Mouse (Mus musculus): ENCODE data around the gene Bloc1s5.

Gene Bloc1s5

DNA sequence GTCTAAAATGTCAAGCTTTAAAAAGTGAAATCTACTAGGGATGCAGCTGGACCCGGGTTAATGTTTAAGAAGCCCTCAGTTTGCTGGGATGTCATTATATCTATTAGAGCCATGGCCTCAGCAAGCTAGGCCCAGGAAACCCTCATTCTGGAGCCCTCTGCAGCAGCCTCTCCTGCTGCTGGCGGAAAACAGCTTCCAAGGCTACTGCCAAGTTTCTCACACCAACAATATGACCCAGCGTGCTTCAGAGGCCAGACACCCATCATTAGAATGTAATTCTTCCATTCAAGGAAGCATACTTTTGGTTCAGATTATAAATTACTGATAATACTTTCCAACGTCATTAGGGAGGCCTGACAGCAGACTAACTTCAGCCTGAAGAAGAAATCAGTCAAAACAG lies 18.0 kb downstream of the Bloc1s5 start:
- DNase-seq: no peak

DNA sequence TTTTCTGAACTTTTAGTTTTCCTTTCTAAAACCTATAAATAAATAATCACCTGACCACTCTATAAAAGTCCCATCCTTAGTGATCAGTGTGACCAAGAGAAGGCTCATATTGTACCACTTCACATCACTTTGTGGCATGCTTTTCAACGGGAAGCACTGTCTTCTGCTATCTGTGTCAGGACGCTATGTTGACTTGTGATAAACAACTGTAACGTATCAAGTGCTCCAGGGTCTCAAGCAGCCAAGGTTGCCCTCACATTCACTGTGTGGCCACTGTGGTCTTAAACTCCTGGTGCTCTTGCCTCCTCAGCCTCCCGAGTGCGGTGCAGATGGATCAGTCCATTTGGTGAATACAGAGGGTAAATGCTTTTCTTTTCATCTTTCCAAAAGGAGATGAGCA lies 19.3 kb downstream of the Bloc1s5 start:
- no peak for DNase-seq

DNA sequence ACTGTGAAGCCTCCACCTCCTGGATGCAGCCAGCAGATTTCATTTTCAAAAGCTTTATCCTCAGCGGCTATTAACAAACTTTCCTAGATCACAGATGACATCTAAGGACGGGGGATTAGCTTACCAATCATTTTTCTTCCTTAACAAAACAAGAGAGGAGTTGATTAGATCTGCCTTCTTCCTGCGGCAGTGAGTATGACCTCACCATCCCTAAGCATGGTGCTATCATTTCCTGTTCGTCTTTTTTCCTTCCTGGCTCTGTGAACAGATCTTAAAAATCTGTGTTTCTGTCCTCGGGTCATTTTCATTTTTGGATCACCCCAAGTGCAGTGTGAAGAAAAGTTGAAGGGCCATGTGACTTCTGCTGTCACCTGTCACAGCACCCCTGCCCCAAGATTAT lies 20.6 kb downstream of the Bloc1s5 start:
- no peak for DNase-seq

DNA sequence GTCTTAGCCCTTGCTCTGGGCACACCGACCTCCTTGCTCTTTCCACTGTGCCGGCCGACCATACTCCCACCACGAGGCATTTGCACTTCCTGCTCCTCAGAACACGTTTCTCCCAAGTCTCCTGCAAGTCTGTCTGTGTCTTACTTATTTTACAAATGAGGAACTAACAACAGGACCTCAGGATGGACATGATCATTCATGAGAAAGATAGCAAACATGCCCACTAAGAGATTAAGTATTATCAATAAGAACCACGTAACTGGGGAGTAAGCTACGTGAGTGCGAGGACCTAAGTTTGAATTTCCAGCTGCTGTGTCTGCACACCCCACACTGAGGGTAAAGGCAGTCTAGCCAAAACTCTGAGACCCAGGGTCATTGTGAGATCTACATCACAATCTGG lies 21.3 kb downstream of the Bloc1s5 start:
- no peak for DNase-seq

DNA sequence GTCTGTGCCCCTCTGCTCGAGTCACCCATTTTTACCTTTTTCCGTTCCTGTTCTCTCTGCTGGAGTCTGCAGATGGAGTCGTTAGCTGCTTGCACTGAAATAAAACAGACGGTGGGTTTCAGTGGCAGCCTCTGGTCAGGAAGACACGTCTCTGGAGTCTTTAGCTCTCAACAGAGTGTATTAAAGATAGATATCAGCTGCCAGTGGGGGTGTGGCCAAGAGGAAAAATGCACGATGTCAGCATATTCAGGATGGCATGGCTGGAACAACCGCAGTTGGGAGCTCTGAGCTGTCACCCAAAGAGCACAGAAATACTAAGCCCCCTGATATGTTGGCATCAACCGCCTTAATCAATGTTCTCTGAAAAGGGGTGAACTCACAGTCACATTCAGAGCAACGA lies 22.3 kb downstream of the Bloc1s5 start:
- no peak for DNase-seq

DNA sequence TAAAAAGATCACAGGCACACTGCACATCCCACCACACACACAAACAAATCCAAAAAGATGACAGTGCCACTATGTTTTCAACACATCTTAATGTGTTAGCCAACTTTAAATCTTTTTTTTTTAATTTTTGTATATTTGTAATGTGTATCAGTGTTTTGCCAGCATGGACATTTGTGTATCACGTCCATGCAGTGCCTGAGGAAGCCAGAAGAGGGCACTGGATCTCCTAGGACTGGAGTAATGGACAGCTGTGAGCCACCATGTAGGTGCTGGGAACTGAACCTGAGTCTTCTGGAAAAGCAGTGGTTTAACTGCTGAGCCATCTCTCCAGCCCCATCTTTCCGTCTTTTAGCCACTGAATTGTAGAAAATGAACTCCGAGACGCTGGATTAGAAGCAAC lies 22.7 kb downstream of the Bloc1s5 start:
- DNase-seq: no peak

DNA sequence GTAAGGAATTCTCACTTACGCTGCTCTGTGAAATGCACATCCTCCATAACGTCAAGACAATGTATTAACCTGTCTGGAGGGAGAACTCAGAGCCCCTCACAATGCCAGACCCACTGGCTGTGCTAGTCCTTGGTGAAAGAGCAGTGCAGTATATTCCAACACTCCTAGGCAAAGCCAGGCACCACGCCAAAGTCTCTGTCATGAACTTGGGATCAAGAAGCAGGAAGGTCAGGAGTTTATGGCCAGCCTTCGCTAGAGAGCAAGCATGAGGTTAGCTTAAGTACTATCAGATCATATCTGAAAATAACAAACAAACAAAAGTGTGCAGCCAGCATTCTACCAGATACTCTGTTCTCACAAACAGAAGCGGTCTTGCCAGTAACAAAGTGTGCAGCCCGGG lies 24.6 kb downstream of the Bloc1s5 start:
- no peak for DNase-seq

DNA sequence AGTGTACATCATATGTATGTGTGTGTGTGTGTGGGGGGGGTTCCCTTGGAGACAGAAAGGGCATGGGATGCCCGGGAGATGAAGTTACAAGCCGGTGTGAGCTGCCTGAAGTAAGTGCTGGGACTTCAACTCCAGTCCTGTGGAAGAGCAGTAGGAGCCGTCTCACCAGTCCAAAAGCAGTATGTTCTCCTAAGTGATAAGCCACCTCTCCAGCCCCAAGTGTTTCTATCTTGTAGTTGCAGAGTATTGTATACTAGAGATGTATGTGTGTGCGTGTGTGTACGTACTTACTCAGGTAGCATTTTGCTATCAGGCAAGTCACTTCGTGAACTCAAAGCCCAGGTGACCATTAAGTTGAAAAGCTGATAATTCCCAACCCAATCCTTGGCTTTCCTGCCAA lies 27.8 kb downstream of the Bloc1s5 start:
- no peak for DNase-seq

DNA sequence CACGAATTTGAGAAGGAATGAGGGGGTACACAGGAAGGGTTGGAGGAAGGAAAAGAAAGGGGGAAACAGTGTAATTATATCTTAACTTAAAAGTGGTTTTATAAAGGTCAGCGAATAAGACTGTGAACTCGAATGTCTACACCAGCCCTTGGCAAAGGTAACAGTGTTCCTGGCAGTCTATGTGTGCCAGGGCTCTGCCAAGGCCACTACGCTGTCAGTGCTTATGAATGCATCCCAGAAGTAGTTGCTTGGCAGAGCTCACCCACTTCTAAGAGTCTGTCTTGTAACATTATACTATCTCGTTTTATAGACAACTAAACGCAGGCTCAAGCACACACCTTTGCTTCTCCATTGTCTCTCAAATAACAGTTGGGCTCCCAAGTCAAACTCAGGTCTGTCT lies 29.6 kb downstream of the Bloc1s5 start:
- no peak for DNase-seq

DNA sequence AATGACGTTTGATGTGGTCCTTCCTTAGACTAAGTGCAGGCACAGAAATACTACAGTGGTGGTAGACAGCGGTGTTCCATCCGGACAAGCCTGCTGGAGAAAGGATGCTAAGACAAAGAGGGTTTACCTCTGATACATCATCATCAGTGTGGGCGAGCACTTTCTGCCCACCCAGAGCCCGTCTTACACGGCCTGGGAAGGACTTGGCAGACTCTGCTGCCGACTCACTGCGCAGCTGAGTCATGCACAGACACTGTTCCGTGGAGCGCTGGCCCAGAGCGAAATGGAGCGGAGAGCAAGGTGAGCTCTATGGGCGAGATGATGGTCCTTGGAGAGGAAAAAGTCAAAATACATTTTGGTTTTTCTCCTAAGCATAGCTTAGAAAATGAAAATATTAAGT lies 31.9 kb downstream of the Bloc1s5 start:
- no peak for DNase-seq

DNA sequence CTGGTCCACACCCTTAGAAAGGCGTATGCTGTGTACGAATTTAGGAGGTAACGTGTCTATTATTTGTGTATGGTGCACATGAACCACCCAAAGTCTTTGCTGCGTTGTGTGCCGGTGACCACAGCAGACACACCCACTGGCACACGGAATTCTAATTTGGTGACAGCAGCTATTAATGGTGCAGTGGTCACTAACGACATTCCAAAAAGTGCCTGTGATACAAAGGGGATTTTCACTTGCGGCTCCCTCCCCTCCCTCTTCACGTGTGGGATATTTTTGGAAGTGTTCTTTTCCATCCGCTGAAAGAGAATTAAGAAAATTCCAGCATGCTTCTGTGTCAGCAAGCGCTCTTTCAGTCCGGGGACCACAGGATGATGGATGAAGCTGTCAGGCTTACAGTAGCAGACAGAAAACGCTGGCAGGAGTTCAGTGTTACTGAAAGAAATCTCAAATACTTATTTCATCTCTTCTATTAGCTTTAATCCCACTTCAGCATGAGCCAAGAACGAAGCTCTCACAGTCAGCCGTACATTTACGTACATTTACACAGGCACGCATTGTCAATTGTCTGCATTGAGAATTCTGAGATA lies 32.6 kb downstream of the Bloc1s5 start:
- no peak for DNase-seq

DNA sequence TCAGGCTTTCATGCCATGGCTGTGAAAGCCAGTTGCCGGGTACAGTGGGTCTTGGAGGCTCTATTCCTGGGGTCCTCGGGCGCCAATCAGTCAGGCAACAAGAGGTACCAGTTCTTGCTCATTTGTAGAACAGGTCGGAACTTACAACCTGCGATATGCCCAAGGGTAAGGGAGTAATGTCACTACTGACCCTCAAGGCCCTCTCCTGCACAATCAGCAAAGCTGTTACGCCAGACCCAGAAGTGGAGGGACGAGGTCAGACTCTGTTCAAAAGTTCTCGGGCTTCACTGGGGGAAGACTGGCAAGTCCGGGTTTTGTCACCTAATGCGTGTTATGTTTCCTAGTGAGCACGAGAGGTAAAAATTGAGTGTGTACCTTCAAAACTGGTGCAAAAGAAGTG lies 34.1 kb downstream of the Bloc1s5 start:
- no peak for DNase-seq

DNA sequence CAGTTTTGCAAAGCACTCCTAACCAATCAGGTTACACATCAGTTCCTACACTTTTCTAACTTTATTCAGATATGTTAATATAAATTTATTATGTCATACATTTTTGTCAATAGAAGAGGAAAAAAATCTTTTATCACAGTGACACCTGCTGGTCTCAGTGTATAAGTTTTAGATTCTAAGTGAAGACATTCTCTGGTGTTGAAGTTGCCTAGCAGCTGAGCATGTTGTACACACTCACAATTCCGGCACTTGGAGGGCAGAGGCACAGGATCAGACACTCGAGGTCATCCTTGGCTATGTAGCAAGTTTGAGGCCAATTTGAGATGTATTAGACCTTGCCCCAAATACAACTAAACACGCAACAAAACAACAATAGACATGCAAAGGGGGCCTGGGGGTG lies 37.8 kb downstream of the Bloc1s5 start:
- DNase-seq: peak; percentile 37

DNA sequence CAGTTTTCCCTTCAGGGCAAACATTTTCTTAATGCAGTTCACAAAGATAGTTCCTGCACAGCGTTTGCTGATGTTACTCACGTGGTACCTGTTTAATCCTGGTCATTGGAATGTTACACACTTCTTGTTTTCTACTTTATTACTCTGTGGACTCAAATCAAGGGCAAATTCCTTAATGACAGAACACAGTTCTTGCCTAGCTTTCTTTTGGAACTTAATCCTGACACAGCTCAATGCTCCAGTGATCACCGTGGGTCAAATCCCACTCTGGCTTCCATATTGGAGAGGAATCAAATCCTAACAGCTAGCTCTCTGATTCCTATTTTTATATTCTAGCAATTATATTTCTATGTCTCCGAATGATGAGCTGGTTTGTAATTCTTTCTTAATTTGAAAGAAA lies 38.4 kb downstream of the Bloc1s5 start:
- no peak for DNase-seq

DNA sequence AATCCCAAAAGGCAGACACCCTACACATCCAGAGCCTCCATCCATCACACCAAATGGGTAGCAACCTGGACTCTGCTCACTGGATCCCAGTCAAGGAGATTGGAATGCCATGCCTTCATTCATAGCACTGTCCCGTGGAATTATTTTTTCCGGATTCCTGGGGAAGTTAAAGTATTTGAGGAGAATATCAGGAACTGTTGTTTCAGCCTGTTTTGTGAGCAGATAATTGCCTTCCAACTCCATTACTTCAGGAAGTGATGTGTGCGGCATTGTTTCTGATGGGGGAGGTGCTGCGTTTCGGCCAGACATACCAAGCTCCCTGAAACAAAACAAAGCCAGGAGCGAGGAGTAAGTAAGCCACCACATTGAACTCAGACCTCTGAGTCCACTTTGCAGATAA lies 41.8 kb downstream of the Bloc1s5 start:
- DNase-seq: peak; percentile 23

DNA sequence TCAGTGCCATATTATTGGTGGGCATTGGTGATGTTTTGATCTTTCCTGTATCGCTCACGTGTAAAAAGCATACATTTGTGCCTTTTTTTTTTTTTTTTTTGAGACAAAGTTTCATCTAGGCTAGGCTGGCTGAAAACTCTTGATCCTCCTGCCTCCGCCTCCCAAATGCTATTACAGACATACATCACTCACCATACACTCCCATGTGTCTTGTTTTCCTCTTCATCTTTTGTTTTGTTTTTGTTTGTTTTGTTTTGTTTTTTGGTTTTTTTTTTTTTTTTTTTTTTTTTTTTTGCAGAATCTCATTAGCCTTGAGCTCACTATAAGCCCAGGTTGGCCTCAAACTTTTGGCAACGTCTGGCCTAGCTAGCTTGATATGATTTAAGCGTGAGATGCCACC lies 47.6 kb downstream of the Bloc1s5 start:
- DNase-seq: no peak

DNA sequence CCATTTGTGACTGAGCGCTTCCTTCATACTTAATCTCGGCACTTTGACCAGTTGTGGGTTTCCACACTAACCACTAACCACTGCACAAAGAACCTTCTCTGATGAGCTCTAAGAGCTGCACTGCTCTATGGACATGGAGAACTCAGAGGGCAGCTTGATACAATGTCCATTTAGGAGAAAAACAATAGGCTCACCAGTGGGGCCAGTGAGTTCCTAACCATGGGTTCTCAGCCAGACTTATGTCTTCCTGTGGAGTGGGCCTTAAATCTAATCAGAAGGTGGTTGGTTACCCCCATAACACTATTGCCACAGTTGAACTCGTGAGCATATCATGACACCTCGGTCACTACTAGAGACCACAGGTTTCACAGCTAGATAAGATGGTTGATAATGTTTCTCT lies 48.5 kb downstream of the Bloc1s5 start:
- no peak for DNase-seq

DNA sequence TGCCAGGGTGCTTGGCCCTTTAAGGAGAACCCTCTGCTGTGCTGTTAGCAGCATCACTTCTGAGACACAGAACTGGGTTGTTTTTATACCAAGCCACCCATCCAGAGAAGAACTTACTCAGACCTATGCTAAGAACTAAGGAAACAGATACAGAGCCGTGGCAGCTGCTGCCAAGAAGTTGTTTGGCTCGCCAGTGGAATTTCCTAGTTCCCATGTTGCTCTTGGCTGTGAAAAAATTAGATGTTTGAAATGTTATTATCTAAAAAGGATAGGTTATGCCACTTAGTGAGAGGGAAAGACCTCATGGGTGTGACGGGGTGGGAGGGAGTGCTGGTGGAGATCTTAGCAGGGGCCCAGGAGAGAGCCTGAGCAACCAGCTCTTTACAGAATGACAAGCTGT lies 52.1 kb downstream of the Bloc1s5 start:
- DNase-seq: no peak

DNA sequence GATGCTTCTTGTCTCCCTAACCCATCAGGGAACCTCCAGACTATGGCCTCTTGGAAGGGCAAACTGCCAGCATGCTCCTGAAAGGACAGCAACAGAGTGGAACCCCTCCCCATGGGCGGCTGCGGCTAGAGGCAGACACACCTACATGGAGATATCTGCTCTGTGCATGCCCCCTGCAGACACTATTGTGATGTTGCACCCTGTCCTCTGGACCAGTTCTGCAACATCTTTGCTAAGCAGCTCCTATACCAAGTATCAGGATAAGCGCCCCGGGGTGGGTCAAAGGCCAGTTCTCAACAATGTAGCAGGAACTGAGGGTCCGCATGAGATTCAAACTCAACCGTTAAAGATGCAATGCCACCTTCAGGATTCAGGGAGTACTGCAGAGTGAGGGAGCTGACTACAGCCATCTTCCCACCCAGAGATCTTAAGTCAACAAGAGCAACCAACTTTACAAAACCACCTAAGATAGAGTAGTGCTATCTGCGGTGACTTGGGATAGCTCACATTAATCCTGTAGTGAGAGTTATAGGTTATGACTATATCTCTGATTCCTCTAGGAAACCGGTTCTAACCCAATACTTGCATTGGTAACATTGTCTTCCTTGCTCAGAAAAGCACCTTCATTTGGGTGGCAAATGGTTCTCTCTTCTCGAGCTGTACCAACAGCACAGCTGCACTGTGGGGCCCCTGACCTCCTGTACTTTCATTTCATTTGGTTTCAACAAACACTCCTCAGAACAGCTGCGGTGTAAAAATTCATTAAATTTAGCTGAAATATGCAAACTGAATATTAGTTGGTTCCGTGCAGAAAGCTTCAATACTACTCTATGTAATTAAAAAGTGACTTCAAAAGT lies 54.1 kb downstream of the Bloc1s5 start:
- peak; percentile 63 for DNase-seq

DNA sequence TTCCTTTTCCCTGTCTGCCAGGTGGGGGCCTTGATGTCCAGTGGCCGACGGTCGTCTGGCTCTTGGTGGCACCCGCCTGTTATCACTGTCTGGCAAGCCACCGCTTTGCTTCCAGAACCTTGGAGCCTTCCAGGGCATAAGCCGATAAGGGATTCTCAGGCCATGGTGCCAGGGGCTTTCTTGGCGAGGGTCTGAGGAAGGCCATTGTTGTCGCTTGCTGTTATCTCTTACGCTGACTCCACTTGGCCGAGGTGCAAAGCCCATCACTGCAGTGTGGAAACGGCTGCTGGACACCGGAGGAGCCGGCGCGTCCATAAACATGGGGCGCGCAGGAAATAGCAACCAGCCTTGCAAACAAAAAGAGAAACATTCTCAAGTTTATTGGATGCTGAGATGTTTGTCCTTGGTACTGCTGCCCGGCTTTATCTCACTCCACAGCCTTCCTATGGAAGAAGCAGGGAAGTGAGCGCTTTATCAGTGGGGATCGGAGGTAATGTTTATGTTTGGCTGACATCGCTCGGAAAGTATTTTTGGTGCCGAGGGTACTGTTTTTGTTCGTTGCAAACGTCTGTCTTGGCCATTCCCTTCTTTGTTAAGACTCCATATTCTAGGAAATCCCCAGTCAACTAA lies 54.8 kb downstream of the Bloc1s5 start:
- DNase-seq: no peak

DNA sequence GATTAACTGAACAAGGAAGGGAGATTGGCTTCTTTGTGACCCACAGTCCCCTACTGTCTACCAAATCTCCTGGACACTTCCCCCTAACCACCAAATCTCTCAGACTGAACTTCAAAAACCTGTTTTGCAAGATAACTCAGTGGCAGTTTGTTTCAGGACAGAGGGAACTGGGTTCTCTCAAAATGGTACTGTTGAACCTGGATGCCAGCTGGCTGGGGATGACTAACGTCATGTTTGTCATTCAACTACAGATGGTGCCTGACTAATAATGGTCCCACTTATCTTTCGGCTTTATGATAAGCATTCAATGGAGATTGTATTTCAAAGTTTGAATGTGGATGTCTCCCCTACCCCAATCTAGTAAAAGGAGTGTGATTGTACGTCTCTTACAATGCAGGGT lies 60.2 kb downstream of the Bloc1s5 start:
- DNase-seq: no peak

DNA sequence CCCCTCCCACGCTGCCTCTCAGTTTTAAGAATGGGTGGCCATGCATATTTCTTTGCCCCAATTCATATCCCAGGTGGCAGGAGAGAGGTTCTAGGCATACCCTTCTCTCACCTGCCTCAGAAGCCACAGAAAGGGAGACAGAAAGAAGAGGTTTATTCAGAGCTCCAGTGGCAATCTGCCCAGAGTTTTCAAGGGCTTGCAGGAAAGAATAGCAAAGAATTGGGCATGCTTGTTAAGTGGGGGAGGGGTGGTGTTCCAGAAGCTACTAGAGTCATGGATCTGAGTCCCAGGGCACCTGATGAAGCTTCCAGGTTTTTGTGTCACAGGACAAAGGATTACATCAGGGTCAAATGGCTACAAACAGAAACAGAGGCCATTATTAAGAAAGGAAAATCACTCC lies 61.6 kb downstream of the Bloc1s5 start:
- no peak for DNase-seq

DNA sequence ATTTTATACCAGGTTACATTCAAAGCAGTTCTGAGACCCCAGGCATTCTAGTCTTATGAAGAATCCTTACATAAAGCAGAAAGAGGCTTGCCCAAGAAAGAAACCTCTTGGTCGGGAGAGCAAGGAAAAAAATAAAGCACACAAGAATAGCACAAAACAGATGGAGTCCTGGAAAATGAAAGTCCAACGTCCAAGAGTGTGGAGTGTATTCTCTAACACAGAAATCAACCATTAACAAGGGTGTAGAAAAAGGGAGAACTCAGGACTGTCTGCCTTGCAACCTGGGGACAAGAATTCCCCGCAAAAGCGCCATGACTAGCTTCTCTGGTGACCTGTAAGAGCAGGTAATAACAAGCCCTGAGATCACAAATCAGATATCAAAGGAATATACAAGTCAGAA lies 69.7 kb downstream of the Bloc1s5 start:
- no peak for DNase-seq

DNA sequence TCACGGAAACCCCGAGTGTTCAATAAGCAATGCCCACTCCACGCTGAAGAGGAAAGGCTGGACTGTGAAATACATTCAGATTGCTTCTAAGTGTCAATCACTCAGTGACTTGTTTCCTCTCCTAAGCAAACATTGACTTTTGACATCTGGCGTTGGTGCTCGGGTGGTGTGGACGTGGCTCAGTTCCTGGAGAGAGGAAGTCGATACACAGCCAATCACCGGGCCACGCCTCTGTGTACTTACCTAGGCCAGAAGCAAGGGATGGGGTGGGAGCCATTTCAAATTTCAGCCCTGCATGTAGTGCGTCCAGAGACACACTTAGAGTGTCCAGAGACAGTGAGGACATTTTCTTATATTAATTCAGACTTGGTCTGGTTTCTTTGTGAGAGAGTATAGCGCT lies 80.3 kb downstream of the Bloc1s5 start:
- DNase-seq: no peak

DNA sequence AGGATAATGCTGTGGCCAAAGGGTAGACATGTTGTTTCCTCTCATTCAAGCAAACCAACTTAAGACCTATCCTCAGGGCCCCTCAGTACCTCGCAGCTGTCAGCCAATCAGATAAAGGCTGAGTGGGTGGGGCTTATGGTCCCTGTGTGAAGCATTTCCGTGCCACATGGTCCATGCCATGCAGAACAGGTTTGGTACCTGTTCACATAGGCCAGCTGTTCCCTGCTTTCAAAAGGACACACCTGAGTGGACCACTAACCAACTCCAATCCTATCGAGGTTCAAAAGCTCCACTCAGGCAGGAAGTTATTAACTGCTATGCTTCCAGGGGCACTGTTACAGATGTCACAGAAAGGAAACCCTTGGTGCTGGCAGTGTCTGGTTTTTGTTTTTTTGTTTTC lies 80.7 kb downstream of the Bloc1s5 start:
- DNase-seq: no peak

Data from embryo, embryonic 11 days (tissue).